Mouse (Mus musculus) cerebellum, postnatal 36 days (tissue): Measurements from ENCODE around the gene Mkln1.
"Not testable (repeated sequence)": the region's sequence is repeated elsewhere in the genome, so short reads cannot be mapped to it uniquely, and the experiment has no call there.

Experiments used
- DNase-seq, 2 experiments: peaks; one replicate each; pipeline ENCODE4 v3.0.0; 2021 to 2022; ENCODE audit warnings: mixed read lengths in 2 of 2

Gene Mkln1

DNA sequence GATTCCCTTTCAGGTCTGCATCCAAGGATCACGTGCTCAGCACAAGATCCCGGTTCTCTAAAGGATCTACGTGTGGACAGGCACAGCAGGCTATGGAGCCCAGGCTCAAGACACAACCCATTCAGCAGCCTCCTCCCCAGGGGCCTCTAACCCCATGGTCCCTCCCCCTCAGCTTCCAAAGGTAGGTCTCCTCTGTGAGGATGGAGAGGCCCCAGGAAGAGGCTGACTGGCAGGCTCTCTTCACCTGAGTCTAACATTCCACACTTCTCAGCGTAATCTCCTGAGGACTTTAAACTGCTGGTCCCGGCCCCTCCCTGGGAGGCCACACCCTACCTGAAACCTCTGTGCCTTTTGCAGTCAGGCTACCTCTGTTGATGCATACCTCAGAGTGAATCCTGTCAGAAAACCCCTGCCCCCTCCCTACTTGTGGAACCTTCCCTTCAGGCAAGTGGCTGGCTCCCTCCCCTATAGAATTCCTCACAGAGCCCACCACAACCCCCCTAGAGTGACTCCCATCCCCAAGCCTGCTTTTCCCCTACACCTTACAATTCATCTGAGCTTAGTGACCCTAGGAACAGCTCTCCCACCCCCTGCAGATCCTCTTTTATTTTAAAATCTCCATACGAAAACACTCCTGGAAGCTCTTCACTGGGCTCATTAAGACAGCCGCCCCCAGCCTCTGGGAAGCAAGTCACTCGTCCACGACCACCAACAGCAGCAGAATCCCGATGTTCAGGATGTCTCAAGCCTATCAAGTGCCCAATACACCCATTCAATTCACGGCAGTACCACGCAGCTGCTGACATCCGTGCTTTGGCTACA is 161.8 kb downstream of the Mkln1 start:
- no peak for DNase-seq

DNA sequence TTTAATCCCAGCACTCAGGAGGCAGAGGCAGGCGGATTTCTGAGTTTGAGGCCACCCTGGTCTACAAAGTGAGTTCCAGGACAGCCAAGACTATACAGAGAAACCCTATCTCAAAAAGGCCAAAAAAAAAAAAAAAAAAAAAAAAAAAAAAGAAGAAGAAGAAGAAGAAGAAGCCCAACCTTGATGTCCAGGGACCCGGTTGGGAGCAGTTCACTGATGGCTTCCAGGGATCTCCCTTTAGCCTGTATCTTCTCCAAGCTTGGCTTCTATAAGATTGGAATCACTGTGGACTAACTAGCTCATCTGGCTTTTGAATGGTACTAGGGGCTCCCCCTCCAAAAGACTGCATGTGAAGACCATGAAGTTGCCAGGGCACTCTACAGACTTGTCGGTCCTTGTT is 163.4 kb downstream of the Mkln1 start:
- not testable (repeated sequence) for DNase-seq

DNA sequence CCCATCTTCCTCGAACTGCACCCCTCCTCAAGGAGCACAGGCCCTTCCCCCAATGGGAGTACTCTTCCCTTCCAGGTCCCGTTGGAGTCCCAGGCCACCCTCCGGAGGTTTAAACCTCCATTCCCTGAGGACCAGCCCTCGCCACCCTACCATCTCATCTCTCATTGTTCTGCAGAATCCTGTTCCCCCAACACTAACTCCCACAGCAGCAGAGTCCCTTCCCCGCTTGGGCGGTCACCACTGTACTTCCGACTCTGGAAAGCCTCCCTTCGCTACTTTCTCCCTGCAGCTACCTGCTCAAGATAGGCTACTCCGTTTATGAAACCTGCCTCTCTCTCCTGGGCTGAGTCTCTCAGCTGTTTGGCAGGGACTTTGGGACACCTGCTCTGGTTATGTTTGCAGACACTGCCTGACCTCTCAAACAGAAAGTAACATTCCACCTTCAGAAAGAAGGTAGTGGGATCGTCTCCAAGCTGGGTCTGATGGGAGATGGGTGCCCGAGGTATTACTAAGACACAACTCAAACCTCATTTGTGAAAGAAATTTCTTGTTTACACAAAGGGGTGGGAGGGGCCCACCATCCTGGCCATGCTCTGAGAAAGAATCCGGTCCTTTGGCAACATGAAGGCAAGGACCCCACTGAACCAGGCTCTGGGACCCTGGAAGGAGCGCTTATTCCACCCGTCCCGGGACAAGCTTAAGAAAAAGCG is 164.0 kb downstream of the Mkln1 start:
- no peak for DNase-seq

DNA sequence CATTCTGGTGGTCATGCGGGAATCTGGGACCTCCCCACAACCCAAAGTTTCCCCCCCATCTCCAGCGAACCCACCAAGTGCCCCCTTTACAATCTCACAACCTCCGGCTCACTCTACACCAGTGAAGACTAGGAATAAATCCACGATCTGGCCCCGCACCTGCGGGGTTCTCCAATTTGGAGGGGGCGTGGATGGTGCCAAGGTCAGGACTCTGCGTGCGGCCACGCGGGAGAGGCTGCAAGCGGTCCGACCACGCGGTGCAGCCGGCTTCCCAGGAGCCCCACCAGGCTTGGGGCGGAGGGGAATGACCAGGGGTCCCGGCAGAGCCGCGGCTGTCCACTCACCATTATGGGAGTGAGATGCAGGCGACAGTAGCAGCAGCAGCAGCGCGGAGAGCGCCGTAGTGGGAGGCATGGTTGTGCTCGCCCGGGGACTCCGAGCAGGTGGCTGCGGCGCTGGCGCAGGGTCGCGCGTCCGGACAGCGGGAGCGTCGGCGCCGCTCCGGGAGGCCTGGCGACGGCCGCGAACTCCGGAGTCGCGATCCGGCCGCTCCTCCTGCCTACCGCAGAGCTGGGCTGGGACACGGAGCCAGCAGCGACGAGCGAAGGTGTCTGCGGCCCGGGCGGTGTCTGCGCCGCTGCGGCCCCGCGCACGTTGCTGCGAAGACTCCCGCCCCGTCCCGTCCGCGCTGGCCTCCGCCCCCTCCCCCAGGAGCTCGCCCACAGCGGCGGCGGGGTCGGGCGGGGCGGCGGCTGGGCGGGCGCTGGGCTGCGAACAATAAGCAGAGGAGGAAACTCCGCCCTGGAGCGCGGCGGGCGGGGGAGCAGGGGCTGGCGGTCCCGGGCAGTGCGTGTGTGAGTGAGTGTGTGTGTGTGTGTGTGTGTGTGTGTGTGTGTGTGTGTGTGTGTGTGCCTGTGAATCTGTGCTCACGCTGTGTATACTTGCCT is 165.0 kb downstream of the Mkln1 start, which contains the start of gene Podxl:
Podxl (minus strand) TSS at position 747 of the 947 bp plus-strand sequence.
- peak; percentile 19 to 39 for DNase-seq

- no peak for DNase-seq
These were observed 165.6 kb downstream of the Mkln1 start for GRCm38 (mm10) chr6:31564182-31564531.

DNA sequence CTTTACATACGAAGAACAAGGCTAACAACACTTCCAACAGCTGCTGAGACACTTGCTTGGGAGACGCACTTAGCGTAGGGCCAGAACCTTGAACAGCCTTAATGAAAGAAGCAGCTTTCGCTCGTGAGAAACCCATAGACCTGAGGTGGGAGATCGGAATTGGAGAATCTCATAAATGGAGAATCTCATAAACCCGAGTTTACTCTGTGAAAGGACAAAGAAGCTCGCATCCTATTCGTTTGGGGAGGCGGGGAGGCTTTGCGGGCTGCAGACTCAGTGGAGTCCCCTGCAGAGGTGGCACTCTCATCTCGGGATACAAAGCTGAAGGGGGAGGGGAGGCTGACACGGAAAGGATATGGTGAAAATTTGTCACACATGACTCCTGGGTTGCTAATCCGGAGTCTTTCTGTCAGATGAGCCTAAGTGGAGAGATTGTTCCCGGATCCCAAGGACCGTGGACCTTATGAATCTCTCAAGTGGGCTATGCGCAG is 166.4 kb downstream of the Mkln1 start:
- DNase-seq: peak in 1 of 2 experiments; percentile 4
